Mouse (Mus musculus) megakaryocyte, embryonic 14.5 days (primary cell): ENCODE results near the gene Tex2.

Source experiments
- FLI1 ChIP-seq: IDR thresholded peaks from 2 replicates; pipeline ENCODE4 v1.6.1; 2012; ENCODE audit warnings: low read length, inconsistent platforms, mixed read lengths
- GATA1 ChIP-seq: IDR thresholded peaks from 3 replicates; pipeline ENCODE4 v1.6.1; 2012; ENCODE audit warnings: mixed read lengths, low read length, inconsistent platforms, borderline replicate concordance

GRCm38 (mm10) chr11:106485611-106486010, 127.6 kb downstream of the Tex2 start:
- TF ChIP-seq FLI1, result no peak
- TF ChIP-seq GATA1, result no peak
